Mouse (Mus musculus) neural tube, embryonic 11.5 days (tissue): ENCODE measurements around the gene Rnf216. TPM values are rescaled to one million over a fixed set of nuclear protein-coding genes. Genes with fewer than 3 reads are reported as not detected.

Source experiments
- ATAC-seq: fragments of 200-750 bp; cut with Nextera tagmentation; 2 replicates; pipeline ENCODE4 v1.8.0; 2017; ENCODE audit warnings: moderate number of reproducible peaks, mild to moderate bottlenecking, moderate TSS enrichment, moderate library complexity; ENCODE audit not compliant: insufficient read depth, low FRiP score, low TSS enrichment
- DNase-seq: peaks from one replicate; pipeline ENCODE4 v3.0.0-alpha.2; 2015; ENCODE audit warnings: low spot score
- H3K27ac ChIP-seq: fragments of 300-500 bp; sonication (generic); 2 replicates; pipeline ENCODE4 v1.5.1; 2014; ENCODE audit warnings: low read depth, mild to moderate bottlenecking, low read length
- H3K27me3 ChIP-seq: fragments of 300-500 bp; sonication (generic); 2 replicates; pipeline ENCODE4 v1.6.1; 2014; ENCODE audit warnings: mild to moderate bottlenecking, low read length, mixed read lengths; ENCODE audit not compliant: control insufficient read depth, insufficient read depth
- H3K36me3 ChIP-seq: fragments of 300-500 bp; sonication (generic); 2 replicates; pipeline ENCODE4 v1.6.1; 2014; ENCODE audit warnings: mild to moderate bottlenecking, low read length, moderate library complexity, mixed read lengths; ENCODE audit not compliant: control insufficient read depth, insufficient read depth
- H3K4me1 ChIP-seq: fragments of 300-500 bp; sonication (generic); 2 replicates; pipeline ENCODE4 v1.6.1; 2014; ENCODE audit warnings: low read length, mixed read lengths; ENCODE audit not compliant: control insufficient read depth, insufficient read depth
- H3K4me2 ChIP-seq: fragments of 300-500 bp; sonication (generic); 2 replicates; pipeline ENCODE4 v1.6.1; 2014; ENCODE audit warnings: low read depth, mild to moderate bottlenecking, moderate library complexity
- H3K4me3 ChIP-seq: fragments of 300-500 bp; sonication (generic); 2 replicates; pipeline ENCODE4 v1.5.1; 2014; ENCODE audit warnings: low read depth, low read length
- H3K9ac ChIP-seq: fragments of 300-500 bp; sonication (generic); 2 replicates; pipeline ENCODE4 v1.6.1; 2014; ENCODE audit warnings: mild to moderate bottlenecking, low read length
- H3K9me3 ChIP-seq: fragments of 300-500 bp; sonication (generic); 2 replicates; pipeline ENCODE4 v1.6.1; 2016; ENCODE audit warnings: low read length; ENCODE audit not compliant: control insufficient read depth
- WGBS: fragments of 180-500 bp; shearing (Covaris S2); extraction: QIAGEN DNeasy Blood & Tissue Kit; methylation state at CpG from one replicate; pipeline ENCODE4 v1.1.7; 2014; 5-methylcytosine and 5-hydroxymethylcytosine counted together
- microRNA-seq: library from miRNA; unstranded; fragments of <30 nt; microRNA quantifications from one replicate; pipeline ENCODE4, GENCODE M21; 2016
- polyA plus RNA-seq: library from polyadenylated mRNA; unstranded; fragments of >200 nt; fragmentation: Nextera tagmentation; extraction: Ambion mirVana; gene quantifications from 2 replicates; pipeline ENCODE4 v1.2.1, GENCODE M21; 2014

Rnf216 gene
- polyA plus RNA-seq, 1 experiment from 2014 or later: 30.6 TPM

GRCm38 (mm10) chr5:142949580-142949979, 163.2 kb downstream of the Rnf216 start:
- Histone ChIP-seq H3K4me1 (no peaks in the 10 kb centered on the region), H3K4me3 (no peak overlapping the region), H3K9me3 (no peaks in the 10 kb centered on the region), H3K36me3 (no peaks in the 10 kb centered on the region), H3K4me2 (no peak overlapping the region), H3K9ac (no peak overlapping the region), H3K27ac (no peak overlapping the region), H3K27me3 (no peaks in the 10 kb centered on the region)
- ATAC-seq (no peak), DNase-seq (no peak)
- WGBS: 68% methylated on average over 6 of the region's 6 CpGs

- ATAC-seq (no peak), DNase-seq (no peak)
- 69% methylated on average over 7 of the region's 7 CpGs for WGBS
- H3K4me2 ChIP-seq: no peak overlapping the region
- H3K27me3 ChIP-seq: no peaks in the 10 kb centered on the region
- H3K4me1 ChIP-seq: no peaks in the 10 kb centered on the region
- H3K27ac ChIP-seq: no peak overlapping the region
- H3K9ac ChIP-seq: no peak overlapping the region
- no peak overlapping the region for H3K4me3 ChIP-seq
- no peaks in the 10 kb centered on the region for H3K9me3 ChIP-seq
- no peaks in the 10 kb centered on the region for H3K36me3 ChIP-seq
Measured at GRCm38 (mm10) chr5:142947460-142947859, 165.3 kb downstream of the Rnf216 start.

GRCm38 (mm10) chr5:142944979-142945682, 167.7 kb downstream of the Rnf216 start:
- no peak for ATAC-seq
- WGBS: 67% methylated on average over 8 of the region's 8 CpGs
- no peaks in the 10 kb centered on the region for H3K36me3 ChIP-seq

More at GRCm38 (mm10) chr5:142944979-142945682, 167.7 kb downstream of the Rnf216 start:
- no peaks in the 10 kb centered on the region for H3K9me3 ChIP-seq
- no peak overlapping the region for H3K9ac ChIP-seq
- H3K27ac ChIP-seq: no peak overlapping the region
- H3K4me1 ChIP-seq: no peaks in the 10 kb centered on the region
- no peak for DNase-seq
- no peak overlapping the region for H3K4me3 ChIP-seq
- no peak overlapping the region for H3K4me2 ChIP-seq
- no peaks in the 10 kb centered on the region for H3K27me3 ChIP-seq

Small RNAs within 50 kb of the gene (microRNA-seq; reads per million reads assigned to microRNA genes)
- not detected for gene Gm44405

Other genes with a start within 250 kb of the Rnf216 start
- gene Fbxl18, start 217.6 kb downstream of the Rnf216 start, polyA plus RNA-seq: 12.2 and 13.7 TPM in 2 replicates
- 15,839 and 16,684 TPM in 2 replicates for gene Actb, start 206.2 kb downstream of the Rnf216 start, polyA plus RNA-seq
- gene Fscn1, start 152.7 kb downstream of the Rnf216 start, polyA plus RNA-seq: 664 and 698 TPM in 2 replicates
- gene Olfr718-ps1, start 34.6 kb upstream of the Rnf216 start, polyA plus RNA-seq: not detected in 2 replicates
- 11.6 and 12.2 TPM in 2 replicates for gene Rbak, start 67.8 kb upstream of the Rnf216 start, polyA plus RNA-seq
- not detected in 2 replicates for gene Spdye4b, start 68.0 kb upstream of the Rnf216 start, polyA plus RNA-seq
- not detected in 2 replicates for gene Spdye4a, start 113.9 kb upstream of the Rnf216 start, polyA plus RNA-seq
- gene Zfp12, start 122.2 kb upstream of the Rnf216 start, polyA plus RNA-seq: 25.5 and 27.6 TPM in 2 replicates
- 4.1 and 4.8 TPM in 2 replicates for gene Zfp316, start 157.0 kb upstream of the Rnf216 start, polyA plus RNA-seq
- gene Zfp853, start 180.6 kb upstream of the Rnf216 start, polyA plus RNA-seq: not detected in 2 replicates
- gene E130309D02Rik, start 202.4 kb upstream of the Rnf216 start, polyA plus RNA-seq: 56.5 and 57.3 TPM in 2 replicates
- 69.3 and 73.3 TPM in 2 replicates for gene Zdhhc4, start 216.3 kb upstream of the Rnf216 start, polyA plus RNA-seq
- 0.14 TPM in 1 of 2 replicates, not detected in the other for gene Grid2ip, start 244.3 kb upstream of the Rnf216 start, polyA plus RNA-seq